Mouse (Mus musculus): ENCODE measurements around the gene Vmp1. TPM values are rescaled to one million over a fixed set of nuclear protein-coding genes. Genes with fewer than 3 reads are reported as not detected.

Gene Vmp1
- polyA plus RNA-seq, 1 experiment from 2014 or later, result 99.7 TPM

DNA sequence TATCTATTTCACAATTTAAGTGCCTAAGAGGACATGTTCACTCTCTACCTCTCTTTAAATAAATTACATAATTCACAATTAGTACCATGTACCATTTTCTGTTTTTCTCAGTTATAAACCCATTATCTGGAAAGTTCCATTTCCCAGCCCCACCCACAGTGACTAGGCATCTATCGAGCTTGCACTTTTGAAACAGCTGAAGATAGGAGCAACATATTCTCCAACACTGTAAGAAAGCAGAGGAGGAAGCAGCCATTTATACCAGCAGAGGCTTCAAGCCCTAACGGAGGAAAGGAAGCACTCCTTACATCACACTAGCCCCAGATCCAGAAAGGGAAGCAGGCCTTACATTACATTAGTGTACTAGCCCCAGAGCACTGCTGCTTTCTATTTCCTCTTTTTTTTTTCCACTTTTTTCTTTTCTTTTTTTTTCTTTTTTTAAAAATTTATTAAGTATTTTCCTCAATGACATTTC lies 69.5 kb downstream of the Vmp1 start:
- Histone ChIP-seq H3K36me3 (replicated peaks; ENCODE audit: control insufficient read depth, insufficient read depth, low read depth, low read length) (no peaks in the 10 kb centered on the region), H3K9ac (replicated peaks; ENCODE audit: low read length) (no peak overlapping the region), H3K27ac (replicated peaks; ENCODE audit: low read depth, low read length) (no peak overlapping the region), H3K27me3 (ENCODE audit: control insufficient read depth, insufficient read depth, low read length) (no peaks in the 10 kb centered on the region), H3K9me3 (replicated peaks; ENCODE audit: control insufficient read depth, low read length) (no peaks in the 10 kb centered on the region), H3K4me2 (ENCODE audit: low read depth, low read length) (no peak overlapping the region), H3K4me3 (ENCODE audit: low read depth, low read length) (no peak overlapping the region), H3K4me1 (ENCODE audit: control insufficient read depth, insufficient read depth, low read length) (no peaks in the 10 kb centered on the region)
- ATAC-seq (replicated peaks; ENCODE audit: insufficient number of reproducible peaks, low FRiP score, low TSS enrichment, low read depth) (no peak), DNase-seq (ENCODE audit: low spot score) (no peak)
- WGBS, result 76% methylated on average over 2 of the region's 2 CpGs

DNA sequence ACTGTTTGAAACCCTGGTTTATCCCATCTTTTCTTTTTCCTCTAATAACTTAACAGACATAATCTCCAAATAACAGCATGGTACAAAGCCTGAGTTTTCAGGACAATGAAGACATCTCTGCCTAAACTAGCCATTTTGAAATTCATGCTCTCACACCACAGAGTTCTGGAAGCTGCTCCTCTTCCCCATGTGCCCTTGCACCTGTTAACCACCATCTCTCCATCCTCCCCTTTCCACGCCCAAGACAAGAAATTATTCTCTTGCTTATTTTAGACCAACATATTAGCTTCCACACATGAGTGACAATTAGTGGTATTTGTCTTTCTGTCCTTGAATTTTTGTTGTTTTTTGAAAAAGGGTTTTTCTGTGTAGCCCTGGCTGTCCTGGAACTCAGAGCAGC lies 71.6 kb downstream of the Vmp1 start:
- 92% methylated on average over 1 of the region's 1 CpGs for WGBS
- Histone ChIP-seq H3K4me3 (ENCODE audit: low read depth, low read length) (no peak overlapping the region), H3K4me2 (ENCODE audit: low read depth, low read length) (no peak overlapping the region), H3K36me3 (replicated peaks; ENCODE audit: control insufficient read depth, insufficient read depth, low read depth, low read length) (no peaks in the 10 kb centered on the region), H3K27ac (replicated peaks; ENCODE audit: low read depth, low read length) (no peak overlapping the region), H3K4me1 (ENCODE audit: control insufficient read depth, insufficient read depth, low read length) (no peaks in the 10 kb centered on the region), H3K27me3 (ENCODE audit: control insufficient read depth, insufficient read depth, low read length) (no peaks in the 10 kb centered on the region), H3K9me3 (replicated peaks; ENCODE audit: control insufficient read depth, low read length) (no peaks in the 10 kb centered on the region), H3K9ac (replicated peaks; ENCODE audit: low read length) (no peak overlapping the region)
- ATAC-seq (replicated peaks; ENCODE audit: insufficient number of reproducible peaks, low FRiP score, low TSS enrichment, low read depth), result no peak
- no peak for DNase-seq (ENCODE audit: low spot score)

DNA sequence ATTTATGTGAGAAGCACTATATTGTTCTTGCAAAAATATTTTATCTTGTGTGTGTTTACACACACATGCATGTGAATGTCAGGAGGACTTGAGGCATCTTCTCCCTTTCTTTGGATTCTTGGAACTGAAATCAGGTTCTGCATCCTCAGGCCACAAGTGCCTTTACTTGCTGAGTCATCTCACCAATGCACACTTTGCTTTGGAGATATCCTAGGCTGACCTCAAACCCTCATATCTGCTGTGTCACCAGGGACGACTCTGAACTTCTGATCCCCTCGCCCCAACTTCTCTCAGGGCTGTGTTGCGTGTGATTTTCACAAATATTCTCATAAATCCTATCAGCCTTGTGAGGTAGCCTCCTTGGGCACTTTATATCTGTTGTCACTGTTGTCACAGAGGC lies 73.4 kb downstream of the Vmp1 start:
- no peak overlapping the region for H3K27ac ChIP-seq (replicated peaks; ENCODE audit: low read depth, low read length)
- no peak overlapping the region for H3K4me2 ChIP-seq (ENCODE audit: low read depth, low read length)
- no peaks in the 10 kb centered on the region for H3K4me1 ChIP-seq (ENCODE audit: control insufficient read depth, insufficient read depth, low read length)
- ATAC-seq (replicated peaks; ENCODE audit: insufficient number of reproducible peaks, low FRiP score, low TSS enrichment, low read depth) (no peak), DNase-seq (ENCODE audit: low spot score) (no peak)
- 94% methylated on average over 3 of the region's 3 CpGs for WGBS
- H3K9me3 ChIP-seq (replicated peaks; ENCODE audit: control insufficient read depth, low read length), result no peaks in the 10 kb centered on the region
- no peaks in the 10 kb centered on the region for H3K27me3 ChIP-seq (ENCODE audit: control insufficient read depth, insufficient read depth, low read length)
- peaks cover 7% of the 10 kb centered on the region for H3K36me3 ChIP-seq (replicated peaks; ENCODE audit: control insufficient read depth, insufficient read depth, low read depth, low read length)
- no peak overlapping the region for H3K4me3 ChIP-seq (ENCODE audit: low read depth, low read length)
- no peak overlapping the region for H3K9ac ChIP-seq (replicated peaks; ENCODE audit: low read length)

DNA sequence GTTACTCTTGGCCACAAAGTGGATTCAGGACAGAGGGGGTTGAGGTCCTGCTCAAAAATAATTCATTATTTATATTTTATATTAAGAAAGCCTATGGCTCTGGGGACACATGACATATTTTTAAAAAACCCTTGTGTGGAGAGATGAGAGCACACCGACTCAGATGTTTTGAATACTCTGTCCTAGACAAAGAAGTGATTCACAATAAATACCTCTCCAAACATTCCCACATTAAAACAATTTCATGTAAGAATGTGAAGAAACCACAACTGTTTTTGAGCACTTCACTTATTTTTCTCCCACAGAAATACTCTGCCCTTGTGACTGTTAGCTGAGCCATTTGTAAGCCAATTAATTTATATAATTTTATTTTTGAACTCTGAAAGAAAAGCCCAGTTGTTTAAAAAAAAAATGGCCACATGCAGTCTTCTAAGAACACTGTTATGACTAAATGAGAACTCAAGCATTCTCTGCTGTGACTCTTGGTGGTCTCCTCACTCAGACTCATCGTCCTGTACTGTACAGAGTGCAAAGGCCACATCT lies 75.8 kb downstream of the Vmp1 start:
- H3K4me1 ChIP-seq (ENCODE audit: control insufficient read depth, insufficient read depth, low read length), result no peaks in the 10 kb centered on the region
- no peaks in the 10 kb centered on the region for H3K9me3 ChIP-seq (replicated peaks; ENCODE audit: control insufficient read depth, low read length)
- DNase-seq (ENCODE audit: low spot score) (no peak), ATAC-seq (replicated peaks; ENCODE audit: insufficient number of reproducible peaks, low FRiP score, low TSS enrichment, low read depth) (no peak)
- H3K36me3 ChIP-seq (replicated peaks; ENCODE audit: control insufficient read depth, insufficient read depth, low read depth, low read length), result peaks cover 7% of the 10 kb centered on the region
- H3K27ac ChIP-seq (replicated peaks; ENCODE audit: low read depth, low read length), result no peak overlapping the region
- H3K4me2 ChIP-seq (ENCODE audit: low read depth, low read length), result no peak overlapping the region
- H3K27me3 ChIP-seq (ENCODE audit: control insufficient read depth, insufficient read depth, low read length), result no peaks in the 10 kb centered on the region
- 74% methylated on average over 2 of the region's 2 CpGs for WGBS
- H3K9ac ChIP-seq (replicated peaks; ENCODE audit: low read length), result no peak overlapping the region
- H3K4me3 ChIP-seq (ENCODE audit: low read depth, low read length), result no peak overlapping the region

DNA sequence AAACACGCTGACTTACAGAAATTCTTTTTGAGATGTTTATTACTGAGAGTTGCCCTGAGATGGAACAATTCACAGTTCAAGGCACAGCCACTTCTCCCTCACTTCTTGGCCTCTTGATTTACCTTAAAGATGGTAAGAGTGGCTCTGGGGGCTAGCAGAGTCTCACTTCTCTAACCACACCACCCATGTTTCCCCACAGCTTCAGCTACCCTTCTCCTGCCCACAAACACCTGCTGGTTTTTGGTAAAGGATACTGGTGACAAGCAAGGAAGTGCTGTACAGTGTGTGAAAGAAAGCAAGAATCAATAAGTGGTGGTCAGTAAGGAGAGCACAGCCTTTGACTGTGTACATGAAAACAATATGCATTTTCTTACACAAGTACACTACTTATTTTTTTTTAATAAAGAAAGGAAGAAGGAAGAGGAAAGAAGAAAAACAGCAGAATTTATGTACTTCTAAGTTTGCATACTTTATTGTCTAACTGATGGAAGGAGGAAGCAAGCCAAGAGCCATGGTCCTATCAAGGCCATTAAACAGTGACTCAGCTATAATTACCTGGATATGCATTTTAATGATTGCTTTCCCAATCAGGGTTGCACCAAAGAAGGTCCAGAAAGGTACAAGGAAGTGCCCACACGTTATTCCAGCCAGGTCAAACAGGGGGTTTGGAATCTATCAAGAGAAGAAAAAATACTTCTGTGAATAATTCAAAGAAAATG lies 76.9 kb downstream of the Vmp1 start:
- Histone ChIP-seq H3K9me3 (replicated peaks; ENCODE audit: control insufficient read depth, low read length) (no peaks in the 10 kb centered on the region), H3K27ac (replicated peaks; ENCODE audit: low read depth, low read length) (no peak overlapping the region), H3K9ac (replicated peaks; ENCODE audit: low read length) (no peak overlapping the region), H3K4me3 (ENCODE audit: low read depth, low read length) (no peak overlapping the region), H3K36me3 (replicated peaks; ENCODE audit: control insufficient read depth, insufficient read depth, low read depth, low read length) (peaks cover 7% of the 10 kb centered on the region), H3K27me3 (ENCODE audit: control insufficient read depth, insufficient read depth, low read length) (no peaks in the 10 kb centered on the region), H3K4me1 (ENCODE audit: control insufficient read depth, insufficient read depth, low read length) (no peaks in the 10 kb centered on the region), H3K4me2 (ENCODE audit: low read depth, low read length) (no peak overlapping the region)
- no peak for ATAC-seq (replicated peaks; ENCODE audit: insufficient number of reproducible peaks, low FRiP score, low TSS enrichment, low read depth)
- 91% methylated on average over 2 of the region's 2 CpGs for WGBS
- DNase-seq (ENCODE audit: low spot score), result no peak

DNA sequence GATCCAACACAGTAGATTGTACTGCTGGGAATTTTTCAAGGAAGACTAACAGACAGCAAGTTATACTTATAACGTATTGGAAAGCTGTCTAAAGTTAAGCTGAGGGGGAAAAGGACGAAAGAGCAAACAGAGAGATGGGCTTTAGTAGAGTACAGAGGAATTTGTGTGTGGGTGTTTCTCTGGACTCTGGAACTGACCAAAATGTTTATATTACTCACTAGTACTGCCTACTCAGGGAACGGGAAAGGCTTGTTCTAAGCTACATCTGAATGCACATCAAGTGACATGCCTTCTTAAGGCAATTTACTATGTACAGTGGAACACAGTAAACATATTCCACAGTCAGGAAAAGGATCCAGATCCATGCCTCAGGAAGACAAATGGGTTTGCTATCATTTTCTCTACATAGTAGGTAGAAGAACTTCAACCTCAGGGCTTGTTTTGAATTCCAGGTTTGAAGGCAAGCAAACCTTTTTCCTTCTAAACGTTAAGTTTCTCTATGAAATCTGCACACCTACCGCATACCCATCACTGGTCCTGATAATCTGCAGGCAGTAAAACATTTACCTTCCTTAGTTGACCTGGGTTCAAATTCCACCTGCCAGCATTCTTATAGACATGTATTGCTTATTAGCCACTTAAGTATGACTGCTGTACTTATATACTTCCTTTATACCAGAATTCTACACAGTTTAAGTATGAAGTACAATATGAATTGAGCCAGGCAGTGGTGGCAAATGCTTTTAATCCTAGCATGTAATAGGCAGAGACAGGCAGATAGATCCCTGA lies 78.7 kb downstream of the Vmp1 start:
- H3K4me1 ChIP-seq (ENCODE audit: control insufficient read depth, insufficient read depth, low read length), result no peaks in the 10 kb centered on the region
- peaks cover 7% of the 10 kb centered on the region for H3K36me3 ChIP-seq (replicated peaks; ENCODE audit: control insufficient read depth, insufficient read depth, low read depth, low read length)
- no peak overlapping the region for H3K4me3 ChIP-seq (ENCODE audit: low read depth, low read length)
- no peak overlapping the region for H3K9ac ChIP-seq (replicated peaks; ENCODE audit: low read length)
- H3K4me2 ChIP-seq (ENCODE audit: low read depth, low read length), result no peak overlapping the region
- DNase-seq (ENCODE audit: low spot score) (no peak), ATAC-seq (replicated peaks; ENCODE audit: insufficient number of reproducible peaks, low FRiP score, low TSS enrichment, low read depth) (no peak)
- H3K27ac ChIP-seq (replicated peaks; ENCODE audit: low read depth, low read length), result no peak overlapping the region
- WGBS, result 86% methylated on average over 5 of the region's 5 CpGs
- H3K9me3 ChIP-seq (replicated peaks; ENCODE audit: control insufficient read depth, low read length), result no peaks in the 10 kb centered on the region
- H3K27me3 ChIP-seq (ENCODE audit: control insufficient read depth, insufficient read depth, low read length), result no peaks in the 10 kb centered on the region

DNA sequence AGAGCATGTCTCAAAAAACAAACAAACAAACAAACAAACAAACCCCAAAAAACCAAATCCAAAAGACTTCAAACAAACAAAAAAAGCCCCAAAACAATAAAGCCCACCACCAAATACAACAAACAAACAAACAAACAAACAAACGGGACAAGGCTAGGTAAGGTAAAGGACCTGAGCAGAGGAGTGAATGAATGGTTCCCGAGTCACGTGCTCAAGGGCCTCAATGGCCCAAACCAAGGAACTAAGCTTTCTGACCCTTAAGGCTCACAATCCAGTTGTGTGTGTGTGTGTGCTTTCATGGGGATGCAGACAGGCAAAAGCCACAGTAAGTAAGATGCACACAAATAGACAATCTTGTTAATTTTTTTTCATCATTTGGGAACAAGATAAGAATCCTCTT lies 79.3 kb downstream of the Vmp1 start:
- 93% methylated on average over 3 of the region's 3 CpGs for WGBS

DNA sequence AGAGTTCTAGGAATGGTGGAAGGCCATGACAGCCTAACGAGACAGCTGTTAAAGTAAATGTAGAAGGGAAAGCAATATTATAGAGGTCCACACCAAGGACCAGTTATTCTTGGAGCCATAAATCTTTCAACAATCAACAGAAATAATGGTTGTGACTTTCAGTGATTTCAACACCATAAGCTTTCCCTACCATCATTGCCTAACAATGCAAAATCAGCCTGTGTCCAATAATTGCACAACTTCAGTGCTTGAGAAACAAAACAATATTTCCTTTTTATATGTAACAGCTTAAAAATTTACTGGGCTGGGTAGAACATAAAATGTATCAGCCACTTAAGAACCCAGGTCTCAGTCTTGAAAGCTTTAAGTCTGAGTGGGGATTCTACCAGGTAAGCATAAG lies 79.9 kb downstream of the Vmp1 start:
- H3K27me3 ChIP-seq (ENCODE audit: control insufficient read depth, insufficient read depth, low read length), result no peaks in the 10 kb centered on the region
- no peak overlapping the region for H3K4me3 ChIP-seq (ENCODE audit: low read depth, low read length)
- peaks cover 7% of the 10 kb centered on the region for H3K36me3 ChIP-seq (replicated peaks; ENCODE audit: control insufficient read depth, insufficient read depth, low read depth, low read length)
- DNase-seq (ENCODE audit: low spot score) (no peak), ATAC-seq (replicated peaks; ENCODE audit: insufficient number of reproducible peaks, low FRiP score, low TSS enrichment, low read depth) (no peak)
- H3K4me1 ChIP-seq (ENCODE audit: control insufficient read depth, insufficient read depth, low read length), result no peaks in the 10 kb centered on the region
- no peaks in the 10 kb centered on the region for H3K9me3 ChIP-seq (replicated peaks; ENCODE audit: control insufficient read depth, low read length)
- WGBS, result 97% methylated on average over 1 of the region's 1 CpGs
- no peak overlapping the region for H3K4me2 ChIP-seq (ENCODE audit: low read depth, low read length)
- no peak overlapping the region for H3K9ac ChIP-seq (replicated peaks; ENCODE audit: low read length)
- no peak overlapping the region for H3K27ac ChIP-seq (replicated peaks; ENCODE audit: low read depth, low read length)

More for the DNA sequence above, 79.3 kb downstream of the Vmp1 start:
- Histone ChIP-seq H3K4me2 (ENCODE audit: low read depth, low read length) (no peak overlapping the region), H3K9me3 (replicated peaks; ENCODE audit: control insufficient read depth, low read length) (no peaks in the 10 kb centered on the region), H3K36me3 (replicated peaks; ENCODE audit: control insufficient read depth, insufficient read depth, low read depth, low read length) (peaks cover 7% of the 10 kb centered on the region), H3K27me3 (ENCODE audit: control insufficient read depth, insufficient read depth, low read length) (no peaks in the 10 kb centered on the region), H3K4me1 (ENCODE audit: control insufficient read depth, insufficient read depth, low read length) (no peaks in the 10 kb centered on the region), H3K4me3 (ENCODE audit: low read depth, low read length) (no peak overlapping the region), H3K27ac (replicated peaks; ENCODE audit: low read depth, low read length) (no peak overlapping the region), H3K9ac (replicated peaks; ENCODE audit: low read length) (no peak overlapping the region)
- no peak for DNase-seq (ENCODE audit: low spot score)
- ATAC-seq (replicated peaks; ENCODE audit: insufficient number of reproducible peaks, low FRiP score, low TSS enrichment, low read depth), result no peak

Measured in embryonic facial prominence, embryonic 11.5 days (tissue).